1 mouse cellular context compared by ENCODE assay signal in the genomic region with DNA sequence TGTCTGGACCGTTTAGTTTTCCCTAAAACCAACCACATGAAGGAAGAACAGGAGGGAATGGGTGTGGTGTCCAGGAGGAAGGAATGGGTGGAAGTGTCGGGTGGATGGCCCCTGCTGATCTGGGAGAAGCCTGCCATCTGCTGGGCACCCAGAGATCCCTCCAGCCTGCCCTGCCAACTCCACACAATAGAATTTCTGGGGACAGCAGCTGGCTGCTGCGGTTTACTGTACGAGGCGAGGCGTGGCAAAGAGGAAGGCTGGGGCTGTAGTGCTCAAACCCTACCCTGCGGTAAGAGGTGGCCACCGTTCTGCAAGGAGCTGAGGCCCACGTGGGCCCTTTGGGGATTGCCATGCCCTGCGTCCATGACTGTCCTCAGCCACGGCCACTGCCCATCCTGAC.
A peak's percentile ranks its signal among the peaks of the same experiment; 100 is the strongest.
TF ChIP-seq lines count a peak whose summit lies in the region.

No protein-coding gene starts in this region.

TF ChIP-seq in CH12.LX, 34 proteins besides CTCF, POLR2A, EP300 and RAD21:
- TF ChIP-seq MAX (IDR thresholded peaks at IDR 0.05; ENCODE audit: low read length) (peak; percentile 93), SMC3 (IDR thresholded peaks at IDR 0.05; ENCODE audit: low read depth, low read length) (peak; percentile 99), MEF2A (IDR thresholded peaks at IDR 0.05; ENCODE audit: borderline replicate concordance, low read depth, low read length) (peak; percentile 87), ZNF384 (IDR thresholded peaks at IDR 0.05; ENCODE audit: low read depth, low read length) (no peak), ZC3H11A (IDR thresholded peaks at IDR 0.05; ENCODE audit: low read depth, low read length) (peak; percentile 93), MAFK (IDR thresholded peaks at IDR 0.05; ENCODE audit: insufficient replicate concordance, low read length) (0 out of 2 replicates have a peak, but pooled peaks have one; percentile 32), NELFE (IDR thresholded peaks at IDR 0.05; ENCODE audit: low read depth, low read length) (peak; percentile 72; the same call in 1 of the 2 replicates), HCFC1 (IDR thresholded peaks at IDR 0.05; ENCODE audit: low read depth, low read length) (peak; percentile 55; the same call in 1 of the 2 replicates), KAT2A (IDR thresholded peaks at IDR 0.05; ENCODE audit: insufficient replicate concordance, low read length) (0 out of 2 replicates have a peak, but pooled peaks have one; percentile 12), SIN3A (IDR thresholded peaks at IDR 0.05; ENCODE audit: low read length) (peak; percentile 96), UBTF (IDR thresholded peaks at IDR 0.05; ENCODE audit: low read depth, low read length) (peak; percentile 70; the same call in 1 of the 2 replicates), POLR2AphosphoS2 (IDR thresholded peaks at IDR 0.05; ENCODE audit: low read depth, low read length) (no peak), GABPA (IDR thresholded peaks at IDR 0.05; ENCODE audit: insufficient replicate concordance, low read depth, low read length) (no peak), USF1 (IDR thresholded peaks at IDR 0.05; ENCODE audit: low read depth, low read length) (peak; percentile 80), MAZ (IDR thresholded peaks at IDR 0.05; ENCODE audit: low read depth, low read length) (peak; percentile 93), TCF12 (IDR thresholded peaks at IDR 0.05; ENCODE audit: low read depth, low read length) (peak; percentile 96), NRF1 (IDR thresholded peaks at IDR 0.05; ENCODE audit: low read depth, low read length) (peak; percentile 55), TBP (conservative IDR thresholded peaks at IDR 0.05; ENCODE audit: low read depth, low read length) (peak; percentile 56; the same call in 1 of the 2 replicates), ZKSCAN1 (IDR thresholded peaks at IDR 0.05; ENCODE audit: borderline replicate concordance, low read depth, low read length) (no peak), CHD2 (IDR thresholded peaks at IDR 0.05; ENCODE audit: low read length) (no peak), MYC (IDR thresholded peaks at IDR 0.05; ENCODE audit: low read depth, low read length) (peak; percentile 93), IRF4 (IDR thresholded peaks at IDR 0.05; ENCODE audit: low read depth, low read length) (peak; percentile 92), ETS1 (conservative IDR thresholded peaks at IDR 0.05; ENCODE audit: low read depth, low read length) (peak; percentile 97), USF2 (conservative IDR thresholded peaks at IDR 0.05; ENCODE audit: low read depth, low read length) (peak; percentile 58), BHLHE40 (IDR thresholded peaks at IDR 0.05; ENCODE audit: low read depth, low read length) (peak; percentile 90), ELF1 (IDR thresholded peaks at IDR 0.05; ENCODE audit: low read depth, low read length) (peak; percentile 63; the same call in 1 of the 2 replicates), E2F4 (IDR thresholded peaks at IDR 0.05; ENCODE audit: insufficient replicate concordance, low read depth, low read length) (no peak), ZMIZ1 (IDR thresholded peaks at IDR 0.05; ENCODE audit: low read depth, low read length) (no peak; the same call in 1 of the 2 replicates), RCOR1 (conservative IDR thresholded peaks at IDR 0.05; ENCODE audit: low read depth, low read length) (peak; percentile 78; the same call in 1 of the 2 replicates), MXI1 (IDR thresholded peaks at IDR 0.05; ENCODE audit: low read depth, low read length) (peak; percentile 98), JUND (conservative IDR thresholded peaks at IDR 0.05; ENCODE audit: low read depth, low read length) (no peak), PAX5 (IDR thresholded peaks at IDR 0.05; ENCODE audit: low read length) (no peak), CHD1 (IDR thresholded peaks at IDR 0.05; ENCODE audit: low read depth, low read length) (no peak), JUN (IDR thresholded peaks at IDR 0.05; ENCODE audit: insufficient read depth, low read depth, low read length) (no peak; the same call in 1 of the 2 replicates)
